Mouse (Mus musculus): ENCODE measurements around the gene Ccdc146.

Gene Ccdc146

DNA sequence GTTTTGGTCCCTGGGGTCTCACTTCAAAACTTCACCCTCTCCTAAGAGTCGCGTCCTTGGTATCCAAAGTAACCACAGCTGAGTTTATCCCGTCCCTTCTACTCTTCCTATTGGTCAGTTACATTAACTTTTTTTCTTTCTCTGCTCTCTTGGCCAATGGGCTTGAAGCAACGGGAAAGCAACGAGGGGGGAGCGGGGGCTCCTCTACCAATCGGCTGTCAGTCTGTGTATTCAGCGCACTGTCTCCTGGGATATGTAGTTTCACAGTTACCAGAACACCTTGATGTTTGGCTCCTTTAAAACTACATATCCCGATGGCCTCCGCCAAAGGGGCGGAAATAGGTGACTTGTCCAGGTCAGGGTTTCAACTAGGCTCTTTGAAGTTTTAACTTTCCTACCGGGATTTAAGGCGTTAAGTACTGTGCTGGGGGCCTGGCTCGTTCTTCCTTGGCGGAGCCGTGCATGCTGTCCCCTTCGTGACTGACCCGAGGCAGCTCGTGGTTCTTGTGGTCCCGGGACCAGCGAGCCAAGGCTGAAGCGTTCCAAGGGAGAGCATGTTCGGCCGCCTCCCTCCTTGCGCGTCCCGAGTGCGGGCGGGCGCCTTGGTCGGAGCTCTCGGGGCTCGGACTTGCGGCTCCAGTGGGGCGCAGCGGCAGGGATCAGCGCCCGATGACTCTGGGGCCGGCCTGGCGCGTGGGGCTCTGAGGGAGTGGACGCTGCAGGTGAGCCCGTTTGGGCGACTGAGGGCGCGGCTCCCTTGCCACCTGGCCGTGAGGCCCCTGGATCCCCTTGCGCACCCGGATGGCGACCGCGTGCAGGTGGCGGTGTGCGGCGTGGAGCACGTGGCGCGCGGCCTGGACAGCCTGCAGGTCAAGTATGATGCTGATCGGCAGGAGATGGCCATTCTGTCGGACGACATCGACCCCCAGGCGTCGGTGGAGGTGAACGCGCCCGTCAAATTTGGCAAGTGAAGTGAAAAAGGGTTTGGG lies at the start of gene Ccdc146, which contains the start of gene Fam185a:
Gene Ccdc146, minus strand, starts transcription at position 64 of the 989 bp plus-strand sequence.
Gene Fam185a, plus strand, starts transcription at position 345 of the 989 bp plus-strand sequence.
- peak; percentile 94 for DNase-seq (ENCODE audit: low spot score)

DNA sequence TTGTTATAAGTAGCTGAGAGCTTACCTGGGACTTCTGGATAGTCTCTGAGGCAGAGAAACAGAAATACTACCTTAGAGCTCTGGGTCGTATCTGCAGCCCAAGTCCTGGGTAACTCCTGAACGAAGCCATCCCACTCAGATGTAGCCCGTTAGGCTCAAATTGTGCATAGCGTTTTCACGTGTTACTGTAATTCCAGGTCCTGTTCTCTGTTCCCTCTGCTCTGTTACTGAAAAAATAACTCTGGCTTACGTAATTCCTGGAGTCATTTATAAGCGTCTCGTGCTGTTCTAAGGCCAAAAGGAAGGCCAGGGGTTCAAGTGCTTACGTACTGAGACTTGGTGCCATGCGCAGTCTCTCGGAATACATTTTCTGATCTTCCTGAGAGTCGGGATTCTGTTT lies 43.6 kb upstream of the Ccdc146 start:
- no peak for DNase-seq (ENCODE audit: low spot score)

DNA sequence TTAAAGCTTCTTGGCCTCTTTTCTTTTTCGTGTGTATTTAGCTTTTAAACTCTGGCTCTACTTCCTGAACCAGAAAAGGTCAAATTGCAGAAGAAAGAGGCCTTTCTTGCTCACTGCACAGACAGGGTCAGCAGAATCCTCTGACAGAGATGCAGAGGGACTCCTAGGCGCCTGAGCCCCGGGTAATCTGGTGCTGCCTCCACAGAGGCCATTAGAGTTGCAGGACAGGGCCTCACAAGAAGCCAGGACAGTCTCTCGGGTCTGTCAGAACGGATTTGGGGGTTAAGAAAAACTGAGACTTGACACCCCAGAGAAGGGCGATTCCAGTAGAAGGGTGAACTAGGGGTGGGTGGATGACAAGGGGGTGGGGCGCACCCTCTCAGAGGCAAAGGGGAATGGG lies 42.9 kb upstream of the Ccdc146 start:
- DNase-seq (ENCODE audit: low spot score): no peak

DNA sequence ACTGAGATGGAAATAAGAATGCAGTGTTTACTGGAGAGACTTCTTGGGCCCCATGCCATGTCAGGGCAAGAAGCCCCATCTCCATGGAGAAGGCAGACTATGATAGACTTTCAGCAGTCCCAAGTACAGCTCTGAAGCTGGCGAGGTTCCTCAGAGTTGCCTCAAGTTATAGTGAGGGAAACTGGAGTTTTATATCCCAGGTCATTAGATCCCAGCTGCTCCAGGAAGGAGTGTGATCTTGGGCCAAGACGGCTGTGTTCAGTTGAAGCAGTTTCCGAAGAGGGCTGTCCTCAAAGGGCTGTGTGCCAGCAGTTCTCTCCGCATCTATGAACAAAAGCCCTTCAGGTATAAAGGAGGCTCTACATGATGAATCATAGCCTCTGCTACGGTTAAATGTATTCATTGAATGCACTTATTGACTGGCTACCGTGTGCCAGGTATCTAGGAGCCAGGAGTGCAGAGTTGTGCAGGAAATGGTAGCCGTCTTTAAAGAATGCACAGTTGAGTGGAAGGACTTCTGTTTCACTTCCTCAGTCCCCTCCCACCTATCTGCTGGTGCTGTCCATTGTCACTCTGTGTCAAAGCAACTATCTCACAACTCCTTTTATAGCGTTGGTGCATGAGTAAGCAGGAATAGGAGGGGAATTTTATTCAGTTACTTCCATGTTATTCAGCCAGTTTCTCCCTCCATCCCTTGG lies 16.5 kb upstream of the Ccdc146 start:
- DNase-seq (ENCODE audit: low spot score): no peak

DNA sequence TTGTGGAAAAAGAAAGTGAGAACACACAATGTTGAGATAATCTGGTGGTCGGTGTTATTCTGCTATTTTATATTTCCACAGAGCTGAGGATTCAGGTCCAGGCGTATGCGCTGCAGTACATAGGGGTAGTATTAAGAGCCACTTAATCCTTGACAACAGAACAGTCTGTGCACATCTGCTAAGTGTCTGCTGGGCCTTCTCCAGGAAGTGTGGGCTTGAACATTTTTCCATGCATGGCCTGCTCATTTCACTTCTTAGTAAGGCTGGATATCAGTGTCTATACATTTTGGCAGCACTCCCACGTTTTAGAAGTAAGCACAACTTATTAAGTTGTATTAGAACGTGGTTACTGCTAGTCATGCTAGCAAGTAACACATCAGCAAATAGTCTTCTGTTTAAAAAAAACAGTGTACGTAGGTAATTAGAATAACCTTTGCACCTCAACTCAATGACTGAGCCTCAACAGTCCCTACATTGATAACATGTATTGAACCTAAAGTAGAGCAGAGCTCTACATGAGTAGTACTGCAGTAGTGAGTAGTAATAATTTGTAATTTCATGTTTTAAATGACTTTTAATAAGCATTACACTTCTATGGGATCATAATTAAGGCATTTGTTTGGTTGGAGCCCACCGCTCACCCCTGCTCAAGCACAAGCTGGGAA lies 15.1 kb upstream of the Ccdc146 start:
- no peak for DNase-seq (ENCODE audit: low spot score)

DNA sequence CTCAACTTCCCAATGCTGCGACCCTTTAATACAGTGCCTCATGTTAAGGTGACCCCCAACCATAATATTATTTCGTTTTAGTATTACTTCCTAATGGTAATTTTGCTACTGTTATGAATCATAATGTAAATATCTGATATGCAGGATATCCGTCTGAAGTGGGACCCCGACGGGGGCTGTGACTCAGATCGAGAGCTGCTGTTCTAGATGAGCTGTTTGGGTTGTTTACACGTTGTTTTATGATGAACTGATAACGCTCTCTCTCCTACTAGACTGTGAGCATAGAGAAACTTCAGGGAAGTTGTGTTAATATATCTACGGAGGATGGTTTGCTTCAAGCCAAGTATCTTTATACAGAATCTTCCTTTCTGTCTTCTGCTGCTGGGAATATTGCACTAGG lies 14.0 kb upstream of the Ccdc146 start:
- no peak for DNase-seq (ENCODE audit: low spot score)

DNA sequence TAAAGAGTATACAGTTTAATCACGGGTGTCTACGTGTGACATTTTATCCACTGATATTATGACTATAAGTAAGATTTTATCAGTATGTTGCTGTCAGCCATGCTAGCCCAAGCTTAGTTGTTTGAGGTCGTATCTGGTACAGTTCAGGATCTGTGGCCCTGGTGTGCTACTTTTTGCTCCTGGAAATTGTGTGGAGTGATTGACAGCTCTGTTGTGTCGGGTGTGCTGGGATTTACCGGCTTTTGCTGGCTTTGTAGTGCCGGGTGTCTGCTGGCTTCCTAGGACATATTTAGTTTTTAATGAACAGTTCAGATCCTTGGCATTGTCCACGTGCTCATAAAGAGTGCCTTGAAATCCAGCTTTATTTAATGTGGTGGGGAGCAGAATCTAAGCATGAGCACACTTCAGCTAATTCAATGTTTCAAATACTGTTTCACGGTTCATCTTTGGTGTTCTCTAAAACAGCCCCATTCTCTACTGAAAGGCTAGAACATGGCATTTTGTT lies 12.0 kb upstream of the Ccdc146 start:
- DNase-seq (ENCODE audit: low spot score): no peak

DNA sequence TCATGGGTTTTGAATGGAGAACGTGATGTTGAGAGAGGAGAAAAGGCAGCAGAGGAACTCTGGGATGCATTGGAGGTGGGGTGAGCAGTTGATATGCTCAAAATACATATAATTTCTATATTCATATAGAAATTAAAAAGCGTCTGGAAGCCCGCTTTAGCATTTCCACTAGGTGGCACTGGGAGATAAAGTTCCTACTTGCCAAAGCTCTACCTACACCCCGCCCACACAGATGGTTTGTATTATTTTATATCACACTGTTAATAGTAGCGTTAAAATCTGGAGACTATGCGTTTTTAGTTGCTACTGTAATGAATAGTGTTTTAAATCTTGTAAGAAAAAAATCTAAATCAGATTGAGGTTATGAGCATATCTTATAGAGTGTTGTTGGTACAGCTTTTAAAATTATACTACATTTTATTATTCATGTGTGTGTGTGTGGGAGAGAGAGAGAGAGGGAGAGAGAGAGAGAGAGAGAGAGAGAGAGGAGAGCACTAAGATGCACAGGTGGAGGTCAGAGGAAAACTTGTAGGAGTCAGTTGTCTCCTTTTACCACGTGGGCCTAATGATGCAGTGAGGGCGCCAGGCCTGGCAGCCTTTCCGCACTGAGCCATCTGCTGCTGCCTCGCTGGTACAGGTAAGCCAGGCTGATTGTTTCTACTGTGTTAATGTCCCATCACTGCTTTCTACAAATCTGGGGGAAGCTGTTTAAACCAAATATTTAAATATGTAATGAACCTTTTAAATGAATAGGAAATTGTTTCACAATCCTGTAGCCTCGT lies 9.9 kb upstream of the Ccdc146 start:
- no peak for DNase-seq (ENCODE audit: low spot score)

DNA sequence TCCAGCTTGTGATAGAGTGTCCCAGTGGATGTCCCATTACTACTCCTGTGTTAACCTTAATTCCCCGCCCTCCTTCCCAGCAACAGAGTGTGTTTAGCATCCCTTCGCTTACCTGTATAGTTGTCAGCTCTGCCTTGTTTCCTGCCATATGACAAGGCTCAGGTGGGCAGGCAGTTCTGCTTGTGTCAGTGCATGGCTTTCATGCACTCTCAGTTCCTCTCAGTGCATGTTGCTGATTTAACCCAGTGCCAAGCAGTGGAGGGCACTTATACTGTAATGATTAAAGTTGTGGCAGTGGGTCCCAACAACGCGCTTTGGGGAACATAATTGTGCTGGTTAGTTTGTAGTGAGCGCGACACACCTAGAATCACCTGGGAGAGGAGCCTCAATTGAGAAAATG lies 2.2 kb upstream of the Ccdc146 start:
- DNase-seq (ENCODE audit: low spot score): no peak

DNA sequence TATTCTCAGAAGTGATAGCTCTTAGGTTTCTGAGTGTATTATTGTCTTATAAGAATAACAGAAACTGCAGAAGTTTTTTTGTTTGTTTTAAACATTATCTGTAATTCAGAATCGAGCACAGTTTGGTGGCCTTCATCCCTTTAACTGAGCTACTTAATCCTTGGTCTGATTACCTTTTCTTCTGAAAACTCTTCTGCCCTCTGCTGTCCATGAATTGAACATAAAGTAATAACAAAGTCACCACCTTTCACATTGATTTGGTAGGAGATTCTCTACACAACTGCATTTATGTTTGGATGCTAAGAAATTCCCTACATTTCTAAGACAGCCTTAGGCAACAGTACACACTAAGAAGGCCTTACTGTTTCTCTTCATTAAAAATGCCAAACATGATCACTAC lies 3.9 kb downstream of the Ccdc146 start:
- no peak for DNase-seq (ENCODE audit: low spot score)

DNA sequence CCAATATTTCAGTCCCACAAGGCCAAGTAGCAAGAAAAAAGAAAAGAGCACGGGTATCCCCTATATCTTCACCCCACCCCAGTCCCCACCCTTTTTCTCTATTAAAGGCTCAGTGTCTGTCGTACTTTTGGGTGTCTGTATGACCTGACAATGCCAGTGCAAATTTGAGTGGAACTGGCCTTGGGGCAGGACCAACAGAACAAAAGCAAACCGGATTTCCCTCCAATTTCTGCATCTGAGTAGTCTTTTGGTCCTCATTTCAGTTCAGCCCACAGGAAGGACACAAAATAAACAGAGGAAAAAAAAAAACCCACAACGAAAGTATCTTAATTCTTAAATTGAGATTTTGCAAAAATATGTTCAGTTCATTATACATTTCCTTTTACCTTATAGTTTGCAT lies 5.9 kb downstream of the Ccdc146 start:
- no peak for DNase-seq (ENCODE audit: low spot score)

DNA sequence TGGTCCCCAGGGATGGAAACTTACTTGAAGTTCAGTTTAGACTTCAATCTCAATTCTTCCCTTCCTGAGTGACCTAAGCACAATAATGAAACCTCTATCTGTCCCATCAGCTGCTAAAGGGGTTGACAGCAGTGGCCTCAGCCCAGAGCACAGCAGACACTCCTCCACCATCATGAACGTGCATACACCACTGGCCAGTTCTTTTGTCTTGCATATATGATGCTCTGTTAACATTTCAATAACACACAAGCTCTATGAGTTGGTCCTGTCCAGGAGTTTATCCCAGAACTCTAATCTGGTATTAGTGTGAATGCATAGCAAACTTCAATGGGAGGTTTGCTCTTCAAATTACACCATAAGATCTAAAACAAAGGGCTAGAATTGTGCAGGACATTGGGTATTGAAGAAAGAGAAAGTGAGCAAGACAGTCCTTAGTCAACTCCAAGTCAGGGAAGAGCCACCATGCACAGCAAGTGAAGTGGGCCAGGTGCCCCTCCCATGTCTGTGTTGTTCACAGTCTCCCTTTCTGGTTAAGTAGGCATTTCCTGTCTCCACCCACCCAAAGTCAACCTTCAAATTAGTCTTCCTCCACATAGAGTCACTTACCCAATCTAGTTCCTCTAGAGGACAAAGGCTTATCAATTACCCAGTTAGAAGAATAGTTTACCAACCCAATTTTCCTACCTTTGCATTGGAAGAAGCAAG lies 10.2 kb downstream of the Ccdc146 start:
- no peak for DNase-seq (ENCODE audit: low spot score)

DNA sequence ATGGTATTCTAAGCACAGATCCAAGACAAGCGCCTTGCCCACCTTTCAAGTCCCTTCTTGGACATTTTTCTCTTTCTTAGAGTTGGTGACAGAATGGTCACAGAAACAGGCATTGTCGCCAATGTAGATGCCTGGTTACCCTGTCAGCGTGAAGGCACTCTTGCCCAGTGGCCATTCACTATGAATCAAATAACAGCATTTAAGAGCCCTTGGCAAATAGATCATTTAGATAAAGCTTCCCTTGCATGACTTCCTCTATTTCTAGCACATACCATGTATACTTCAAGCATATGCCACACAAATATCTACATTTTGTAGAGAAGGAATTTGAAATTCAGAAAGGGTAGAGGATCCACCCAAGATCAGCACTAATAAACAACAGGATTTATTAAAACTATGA lies 11.2 kb downstream of the Ccdc146 start:
- no peak for DNase-seq (ENCODE audit: low spot score)

DNA sequence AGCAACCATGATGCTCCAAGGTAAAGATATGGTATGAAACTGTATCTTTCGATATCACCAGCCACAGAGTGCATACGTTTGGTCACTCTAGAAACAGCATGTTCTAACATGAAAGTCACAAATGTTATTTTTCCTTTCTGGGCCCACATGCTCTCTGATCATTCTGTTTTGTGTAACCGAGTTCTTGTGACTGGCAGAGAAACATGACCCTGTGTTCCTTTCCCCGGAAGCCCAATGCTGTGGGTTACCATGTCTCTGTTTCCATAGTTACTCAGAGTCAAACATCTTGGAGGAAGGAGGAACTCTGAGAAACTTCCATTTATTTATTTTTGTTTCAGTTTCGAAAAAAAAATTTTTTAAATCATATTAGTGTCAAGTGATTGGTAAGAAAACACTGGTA lies 12.4 kb downstream of the Ccdc146 start:
- DNase-seq (ENCODE audit: low spot score): no peak

DNA sequence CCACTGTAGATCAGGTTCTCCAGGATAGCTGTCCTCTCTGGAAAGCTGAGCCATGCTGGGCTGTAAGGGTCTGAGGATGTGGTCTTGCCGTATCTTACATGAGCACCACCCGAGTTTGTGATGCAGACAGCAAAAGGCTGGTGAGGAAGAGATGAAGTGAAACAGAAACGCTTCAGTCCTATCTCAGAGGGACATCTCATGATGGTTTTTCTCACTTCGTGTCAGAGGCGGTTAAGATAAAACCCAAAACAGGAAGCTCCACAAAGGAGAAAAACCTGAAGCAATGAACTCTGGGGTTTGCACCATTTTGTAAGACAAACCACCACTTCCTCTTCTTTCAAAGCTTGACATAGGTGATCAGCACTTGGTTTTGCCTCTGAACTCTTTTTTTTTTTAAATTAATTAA lies 13.2 kb downstream of the Ccdc146 start:
- DNase-seq (ENCODE audit: low spot score): no peak

DNA sequence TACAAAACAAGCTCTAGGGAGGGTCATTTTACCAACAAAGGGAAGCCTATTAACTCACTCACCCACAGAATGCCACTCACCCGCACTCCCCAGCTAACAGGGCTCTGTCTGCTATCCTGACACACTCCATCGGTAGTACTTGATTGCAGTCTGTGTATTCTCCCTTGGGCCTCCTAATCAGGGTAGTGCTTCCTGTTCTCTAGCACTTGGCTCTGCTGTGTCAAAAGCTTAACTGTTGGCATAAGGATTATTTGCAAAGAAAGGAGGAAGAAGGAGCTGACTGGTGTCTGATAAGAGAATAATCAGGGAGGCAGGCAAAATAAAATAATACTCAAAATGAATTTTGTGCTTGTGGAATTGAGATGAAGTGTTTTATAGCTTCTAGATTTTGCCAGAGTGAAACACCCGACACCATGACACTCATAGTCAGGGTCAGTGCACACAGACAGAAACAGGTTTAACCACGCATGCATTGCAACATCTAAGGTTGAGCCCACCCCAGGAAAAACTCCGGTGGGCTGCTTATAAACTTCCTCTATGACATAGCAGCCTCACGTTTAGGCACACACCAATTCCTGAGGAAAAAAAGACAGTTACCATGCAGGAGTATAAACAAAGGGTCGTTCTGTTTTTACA lies 29.2 kb downstream of the Ccdc146 start:
- no peak for DNase-seq (ENCODE audit: low spot score)

DNA sequence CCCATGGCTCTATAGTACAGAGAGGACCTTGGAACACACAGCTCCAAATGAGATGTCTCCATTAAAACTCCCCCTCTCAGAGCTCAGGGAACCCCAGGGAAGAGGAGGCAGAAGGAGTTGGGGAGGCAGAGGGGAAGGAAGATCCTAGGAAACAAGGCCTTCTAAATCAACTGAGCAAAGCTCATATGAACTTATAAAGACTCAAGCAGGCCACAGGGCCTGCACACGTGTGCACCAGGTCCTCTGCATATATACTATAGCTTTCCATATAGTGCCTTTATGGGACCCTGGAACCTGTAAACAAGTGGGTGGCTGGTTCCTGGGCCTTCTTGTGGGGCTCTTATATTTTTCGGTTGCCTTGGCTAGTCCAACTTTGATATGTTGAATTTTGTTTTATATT lies 29.9 kb downstream of the Ccdc146 start:
- DNase-seq (ENCODE audit: low spot score): no peak

DNA sequence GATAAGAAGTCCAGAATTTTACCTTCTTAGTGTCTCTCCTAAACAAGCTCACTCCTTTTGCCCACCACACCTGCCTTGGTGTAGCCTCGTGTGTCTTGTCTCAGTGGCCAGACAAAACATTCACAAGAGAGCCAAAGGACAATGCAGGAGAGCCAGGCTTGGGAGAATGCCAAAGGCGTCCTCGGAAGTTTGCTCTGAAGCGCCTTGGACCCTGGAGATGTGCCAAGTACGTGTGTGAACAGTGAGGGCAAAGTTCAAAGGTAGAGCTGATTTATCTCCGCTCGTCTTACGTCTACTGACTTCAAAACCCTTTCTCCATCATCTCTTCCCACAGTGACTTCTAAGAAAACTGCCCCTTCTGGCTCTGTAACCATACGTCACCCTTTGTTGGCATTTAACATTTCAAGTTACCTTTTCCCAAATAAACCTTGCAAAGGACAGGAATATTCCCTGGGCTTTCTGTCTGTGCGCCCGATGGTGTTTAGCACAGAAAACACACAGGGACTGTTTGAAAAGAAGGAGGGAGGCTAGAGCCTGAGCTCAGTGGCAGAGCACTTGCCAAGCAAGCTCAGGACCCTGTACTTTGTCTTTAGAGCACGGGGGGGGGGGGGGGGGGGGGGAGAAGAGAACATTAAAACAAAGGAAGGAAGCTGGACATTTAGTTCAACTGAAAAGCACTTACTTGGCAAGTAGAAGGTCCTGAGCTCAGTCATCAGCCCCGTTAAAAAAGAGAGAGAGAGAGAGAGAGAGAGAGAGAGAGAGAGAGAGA lies 32.7 kb downstream of the Ccdc146 start:
- no peak for DNase-seq (ENCODE audit: low spot score)

DNA sequence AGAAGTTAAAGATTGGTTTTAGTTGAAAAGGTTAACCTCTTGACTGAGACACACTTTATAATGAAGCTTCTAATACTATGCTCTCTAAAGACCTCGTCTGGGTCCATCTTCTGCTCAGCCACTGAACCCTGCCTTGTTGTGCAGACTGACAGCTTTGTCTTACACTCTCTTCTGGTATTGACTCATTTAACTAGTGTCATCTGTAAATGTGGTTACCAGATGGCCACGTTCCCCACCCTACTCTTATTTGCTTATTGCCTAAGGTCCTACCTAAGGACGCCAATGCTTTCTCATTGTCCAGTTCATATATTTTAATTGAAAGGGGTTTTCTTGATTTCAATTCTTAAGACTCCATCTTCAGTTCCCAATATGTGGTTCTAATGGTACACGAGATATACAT lies 35.6 kb downstream of the Ccdc146 start:
- no peak for DNase-seq (ENCODE audit: low spot score)

DNA sequence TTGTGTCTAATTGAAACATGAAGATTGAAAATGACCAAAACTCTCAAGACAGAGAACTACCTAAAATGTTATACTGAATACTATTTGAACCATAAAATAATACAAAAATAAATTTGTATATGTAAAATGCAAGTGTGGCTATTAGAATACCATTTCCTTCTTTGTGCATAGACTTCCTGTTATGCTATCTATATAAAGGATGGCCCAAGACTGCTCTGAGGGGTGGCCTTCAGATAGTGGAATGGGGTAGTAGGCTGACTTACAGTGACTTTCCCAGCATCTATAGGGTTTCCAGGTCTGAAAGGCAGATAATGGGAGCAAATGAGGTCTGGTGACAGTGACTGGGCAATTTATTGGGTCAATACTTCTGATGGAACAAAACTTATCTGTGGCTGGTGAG lies 37.1 kb downstream of the Ccdc146 start:
- DNase-seq (ENCODE audit: low spot score): no peak

All from c-Kit-positive CD71-positive TER-119-positive erythroid progenitor cells, embryonic 14.5 days (primary cell).